10 mouse cellular contexts compared by ENCODE assay signal in genomic region chr5:124860013-124860412, GRCm38 (mm10). TPM values are rescaled to one million over a fixed set of nuclear protein-coding genes. Genes with fewer than 3 reads are reported as not detected.
DNase-seq lines count a peak whose midpoint lies in the region.
"Had no signal": no experiment of that assay in that cellular context is flagged by ENCODE, and none has a peak within 500 bp of the region (broad histone marks: within the 10 kb centered on the region; RNA-seq: fewer than 3 reads in every experiment).

No protein-coding gene starts in this region.

- H3K27ac ChIP-seq in heart, embryonic 10.5 days, result no peak overlapping the region
- H3K27ac ChIP-seq: heart, embryonic 15.5 days had no signal

- H3K9me3 ChIP-seq in heart, embryonic 10.5 days, result no peaks in the 10 kb centered on the region
- H3K9me3 ChIP-seq: G1E; heart, embryonic 15.5 days had no signal

- no peaks in the 10 kb centered on the region for H3K36me3 ChIP-seq in heart, embryonic 10.5 days
- H3K36me3 ChIP-seq: heart, embryonic 15.5 days had no signal

- H3K27me3 ChIP-seq in heart, embryonic 10.5 days (ENCODE audit: insufficient read depth, poor library complexity, severe bottlenecking), result peaks cover 60% of the 10 kb centered on the region

- H3K4me1 ChIP-seq in heart, embryonic 10.5 days, result peaks cover 27% of the 10 kb centered on the region

- peak; percentile 50 to 63 for DNase-seq in cerebellum, postnatal 10 days
- no peak for DNase-seq in cerebellum, adult 11 months
- DNase-seq in right cerebral cortex, postnatal 14 days, result peak; percentile 19
- DNase-seq in right cerebral cortex, postnatal 10 days (ENCODE audit: low spot score in 2 of 2), result no peak
- DNase-seq in induced T-regulatory cell, adult 2 months (ENCODE audit: low read depth), result peak; percentile 59
- DNase-seq in thymus, postnatal 25 days, result peak; percentile 12
- DNase-seq in right cerebral cortex, postnatal 36 days (ENCODE audit: low spot score in 2 of 2), result no peak
- DNase-seq in heart, embryonic 10.5 days (ENCODE audit: low spot score), result no peak

- no peak overlapping the region for H3K4me3 ChIP-seq in heart, embryonic 10.5 days
- H3K4me3 ChIP-seq: heart, embryonic 15.5 days had no signal

- WGBS in heart, embryonic 10.5 days, result 10% methylated on average over 5 of the region's 5 CpGs

RNA-seq across cellular contexts. Expression of gene Ccdc92, which starts 2.2 kb away (rescaled TPM):
- polyA plus RNA-seq in heart, embryonic 10.5 days (2016; fragmentation: Nextera tagmentation; extraction: Ambion mirVana), result 5.0 and 7.8 TPM in 2 replicates

RNA-seq across cellular contexts. Expression of gene Zfp664, which starts 2.5 kb away (rescaled TPM):
- polyA plus RNA-seq in heart, embryonic 10.5 days (2016; fragmentation: Nextera tagmentation; extraction: Ambion mirVana), result 61.4 and 91.2 TPM in 2 replicates

Comparison
In these comparisons a context has a peak if more than half of its experiments do, and no peak if none do; other contexts are left out.
1. DNase-seq: peak in cerebellum, postnatal 10 days (2 of 2), right cerebral cortex, postnatal 14 days (single experiment), induced T-regulatory cell, adult 2 months (single experiment) and thymus, postnatal 25 days (single experiment); none in cerebellum, adult 11 months (single experiment), right cerebral cortex, postnatal 10 days (0 of 2), right cerebral cortex, postnatal 36 days (0 of 2) and heart, embryonic 10.5 days (single experiment).